Mouse (Mus musculus): ENCODE measurements at regions not wholly inside any gene's neighbourhood (a gene's known extent, or its start where the extent isn't known, plus 50 kb on each side); places are given as distances from the start of the nearest gene placed in this dataset.

GRCm38 (mm10) chr13:33721851-33722250 lies 60.6 kb downstream of the Serpinb6d start:
- Histone ChIP-seq H3K4me3 (no peak overlapping the region), H3K27ac (replicated peaks) (no peak overlapping the region), H3K36me3 (no peaks in the 10 kb centered on the region), H3K9ac (no peak overlapping the region), H3K4me2 (no peak overlapping the region), H3K9me3 (peaks cover 8% of the 10 kb centered on the region; the same call in 1 of the 2 replicates), H3K4me1 (no peaks in the 10 kb centered on the region), H3K27me3 (replicated peaks) (no peaks in the 10 kb centered on the region)
- no peak for ATAC-seq (ENCODE audit: extremely low read depth, insufficient number of reproducible peaks, low FRiP score, low TSS enrichment)

GRCm38 (mm10) chr13:33762293-33763125 lies 80.7 kb downstream of the Serpinb6e start:
- peak overlapping the region; percentile 39 for H3K4me3 ChIP-seq
- H3K9ac ChIP-seq: peak overlapping the region; percentile 50; the same call in 1 of the 2 replicates
- 37% methylated on average over 18 of the region's 18 CpGs for WGBS
- peak overlapping the region; percentile 60 for H3K4me2 ChIP-seq
- H3K9me3 ChIP-seq: no peaks in the 10 kb centered on the region
- H3K27me3 ChIP-seq (replicated peaks): no peaks in the 10 kb centered on the region
- no peak for ATAC-seq (ENCODE audit: extremely low read depth, insufficient number of reproducible peaks, low FRiP score, low TSS enrichment)
- H3K36me3 ChIP-seq: no peaks in the 10 kb centered on the region
- H3K4me1 ChIP-seq: no peaks in the 10 kb centered on the region
- no peak overlapping the region for H3K27ac ChIP-seq (replicated peaks)

GRCm38 (mm10) chr13:33763295-33763916 lies 79.8 kb downstream of the Serpinb6e start:
- Histone ChIP-seq H3K4me2 (no peak overlapping the region), H3K9me3 (no peaks in the 10 kb centered on the region), H3K9ac (no peak overlapping the region), H3K27me3 (replicated peaks) (no peaks in the 10 kb centered on the region), H3K4me3 (no peak overlapping the region), H3K27ac (replicated peaks) (no peak overlapping the region), H3K36me3 (no peaks in the 10 kb centered on the region), H3K4me1 (no peaks in the 10 kb centered on the region)
- WGBS: 76% methylated on average over 14 of the region's 14 CpGs
- no peak for ATAC-seq (ENCODE audit: extremely low read depth, insufficient number of reproducible peaks, low FRiP score, low TSS enrichment)

Data from heart, embryonic 13.5 days (tissue).